In genomic region chr17:48041351-48042287, GRCm38 (mm10) we compare ENCODE assay signal across 8 mouse cellular contexts. TPM values are rescaled to one million over a fixed set of nuclear protein-coding genes. Genes with fewer than 3 reads are reported as not detected.
DNase-seq lines count a peak whose midpoint lies in the region; ATAC-seq and TF ChIP-seq lines count a peak whose summit lies in the region.

No protein-coding gene starts in this region.

- DNase-seq in frontal cortex, postnatal 25 days (ENCODE audit: low spot score in 2 of 2) = no peak
- DNase-seq in embryo, embryonic 11 days = peak; percentile 88
- DNase-seq in heart, adult 8-10 months (ENCODE audit: low spot score) = peak; percentile 48
- peak; percentile 58 for DNase-seq in kidney, adult 2 months
- peak; percentile 87 for DNase-seq in liver, adult 2 months (ENCODE audit: extremely low read depth, low read depth, low spot score)
- peak; percentile 68 for DNase-seq in midbrain, postnatal 0 days (ENCODE audit: low spot score)
- DNase-seq in testis, postnatal 10 days (ENCODE audit: low spot score) = peak; percentile 69

- TF ChIP-seq CTCF in kidney, adult 2 months (conservative IDR thresholded peaks at IDR 0.05; ENCODE audit: insufficient read depth, insufficient read length, low read depth, low read length) = no peak
- TF ChIP-seq CTCF in liver, adult 2 months (IDR thresholded peaks at IDR 0.05; ENCODE audit: low read depth, low read length) = no peak
- TF ChIP-seq CTCF in midbrain, postnatal 0 days (IDR thresholded peaks at IDR 0.05) = no peak

- no peaks in the 10 kb centered on the region for H3K36me3 ChIP-seq in kidney, adult 2 months (ENCODE audit: control insufficient read depth, insufficient read depth, low read length)
- no peaks in the 10 kb centered on the region for H3K36me3 ChIP-seq in liver, adult 2 months (ENCODE audit: control insufficient read depth, insufficient read depth, low read length)
- H3K36me3 ChIP-seq in midbrain, postnatal 0 days (ENCODE audit: insufficient read depth, low read length) = no peaks in the 10 kb centered on the region

- TF ChIP-seq POLR2A in kidney, adult 2 months (IDR thresholded peaks at IDR 0.05; ENCODE audit: low read depth, low read length) = no peak
- TF ChIP-seq POLR2A in liver, adult 2 months (IDR thresholded peaks at IDR 0.05; ENCODE audit: extremely low read depth, insufficient read depth, low read length) = 0 out of 2 replicates have a peak, but pooled peaks have one; percentile 41

- H3K9ac ChIP-seq in liver, adult 2 months (ENCODE audit: low read depth, low read length) = peak overlapping the region; percentile 86
- no peak overlapping the region for H3K9ac ChIP-seq in midbrain, postnatal 0 days (replicated peaks; ENCODE audit: low read length, poor library complexity, severe bottlenecking)

- peak overlapping the region; percentile 31 for H3K4me2 ChIP-seq in midbrain, postnatal 0 days (ENCODE audit: low read depth, low read length, poor library complexity, severe bottlenecking)

- WGBS in kidney, adult 2 months = 23% methylated on average over 29 of the region's 29 CpGs
- 17% methylated on average over 29 of the region's 29 CpGs for WGBS in liver, adult 2 months
- 11% methylated on average over 29 of the region's 29 CpGs for WGBS in midbrain, postnatal 0 days

- H3K27me3 ChIP-seq in kidney, adult 2 months (replicated peaks; ENCODE audit: control insufficient read depth, insufficient read depth, low read length) = no peaks in the 10 kb centered on the region
- H3K27me3 ChIP-seq in liver, adult 2 months (ENCODE audit: control insufficient read depth, insufficient read depth, low read length) = no peaks in the 10 kb centered on the region
- H3K27me3 ChIP-seq in midbrain, postnatal 0 days (ENCODE audit: insufficient read depth, low read length) = peaks cover 16% of the 10 kb centered on the region; the same call in 1 of the 2 replicates

- ATAC-seq in frontal cortex, adult (ENCODE audit: low TSS enrichment) = peak; percentile 94
- peak; percentile 56 for ATAC-seq in midbrain, postnatal 0 days (ENCODE audit: low FRiP score)

- no peaks in the 10 kb centered on the region; the same call in 1 of the 2 replicates for H3K4me1 ChIP-seq in kidney, adult 2 months (ENCODE audit: control insufficient read depth, insufficient read depth, low read length)
- peaks cover 8% of the 10 kb centered on the region for H3K4me1 ChIP-seq in liver, adult 2 months (ENCODE audit: control insufficient read depth, insufficient read depth, low read length)
- H3K4me1 ChIP-seq in midbrain, postnatal 0 days (ENCODE audit: insufficient read depth, low read length) = no peaks in the 10 kb centered on the region; the same call in 1 of the 2 replicates

- H3K79me2 ChIP-seq in liver, adult 2 months (ENCODE audit: control insufficient read depth, insufficient read depth, low read length) = no peaks in the 10 kb centered on the region

- no peaks in the 10 kb centered on the region for H3K9me3 ChIP-seq in midbrain, postnatal 0 days (ENCODE audit: low read length)

- peak overlapping the region; percentile 8; the same call in 1 of the 2 replicates for H3K27ac ChIP-seq in kidney, adult 2 months (ENCODE audit: insufficient read depth, low read depth, low read length)
- peak overlapping the region; percentile 80 for H3K27ac ChIP-seq in liver, adult 2 months (replicated peaks; ENCODE audit: insufficient read depth, low read depth, low read length)
- no peak overlapping the region for H3K27ac ChIP-seq in midbrain, postnatal 0 days (ENCODE audit: low read depth, low read length)

- peak overlapping the region; percentile 19 for H3K4me3 ChIP-seq in kidney, adult 2 months (ENCODE audit: insufficient read depth, low read depth, low read length)
- H3K4me3 ChIP-seq in liver, adult 2 months (ENCODE audit: insufficient read depth, low read depth, low read length) = peak overlapping the region; percentile 89
- H3K4me3 ChIP-seq in midbrain, postnatal 0 days (ENCODE audit: low read depth, low read length) = no peak overlapping the region

RNA-seq across cellular contexts. Expression of gene 1700122O11Rik, which starts 3.5 kb away (rescaled TPM):
- total RNA-seq in heart, adult 8-10 months (2022) = not detected
- not detected in 2 replicates for polyA plus RNA-seq in kidney, adult 2 months (2012; rRNA removed)
- not detected in 2 replicates for total RNA-seq in liver, adult 2 months (2014; rRNA removed)
- not detected in 2 replicates for polyA plus RNA-seq in liver, adult 2 months (2012; rRNA removed)
- total RNA-seq in midbrain, postnatal 0 days (2014; rRNA removed) = not detected in 2 replicates
- polyA plus RNA-seq in midbrain, postnatal 0 days (2015; fragmentation: Nextera tagmentation; extraction: Ambion mirVana) = not detected in 2 replicates

RNA-seq across cellular contexts. Expression of gene 1700067P10Rik, which starts 47.5 kb away (rescaled TPM):
- not detected for total RNA-seq in heart, adult 8-10 months (2022)
- not detected in 2 replicates for polyA plus RNA-seq in kidney, adult 2 months (2012; rRNA removed)
- not detected in 2 replicates for total RNA-seq in liver, adult 2 months (2014; rRNA removed)
- not detected in 2 replicates for polyA plus RNA-seq in liver, adult 2 months (2012; rRNA removed)
- not detected in 2 replicates for total RNA-seq in midbrain, postnatal 0 days (2014; rRNA removed)
- not detected in 2 replicates for polyA plus RNA-seq in midbrain, postnatal 0 days (2015; fragmentation: Nextera tagmentation; extraction: Ambion mirVana)

Comparison
In these comparisons a context has a peak if more than half of its experiments do, and no peak if none do; other contexts are left out.
1. DNase-seq: peak in embryo, embryonic 11 days (single experiment), heart, adult 8-10 months (single experiment), kidney, adult 2 months (single experiment), liver, adult 2 months (single experiment), midbrain, postnatal 0 days (single experiment) and testis, postnatal 10 days (single experiment); none in frontal cortex, postnatal 25 days (0 of 2).